Mouse (Mus musculus): ENCODE data around the gene Brd4. TPM values are rescaled to one million over a fixed set of nuclear protein-coding genes. Genes with fewer than 3 reads are reported as not detected.

The Brd4 gene
- polyA plus RNA-seq, 1 experiment from 2014 or later, result 116 TPM

DNA sequence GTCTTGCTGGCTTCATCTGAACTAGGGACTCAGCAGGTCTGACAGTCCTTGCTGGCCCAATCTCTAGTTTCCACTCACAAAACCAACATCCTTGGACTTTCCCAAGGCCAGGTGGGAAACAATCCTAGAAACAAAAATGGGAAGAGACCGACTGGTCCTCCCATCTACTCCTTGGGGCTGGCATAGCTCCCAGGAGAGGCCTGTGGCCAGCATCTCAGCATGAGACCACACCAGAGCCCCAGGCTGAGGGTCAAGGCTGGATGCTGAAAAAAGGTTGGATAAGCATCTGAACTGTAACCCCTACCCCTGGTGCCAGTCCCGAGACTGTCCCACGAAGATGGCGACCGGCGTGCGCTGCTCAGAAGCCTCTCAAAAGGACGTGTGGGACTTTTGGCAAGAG is 28.3 kb upstream of the Brd4 start:
- Histone ChIP-seq H3K36me3 (replicated peaks) (peaks cover 100% of the 10 kb centered on the region), H3K9me3 (no peaks in the 10 kb centered on the region), H3K27ac (replicated peaks) (no peak overlapping the region), H3K27me3 (replicated peaks; ENCODE audit: low read depth, poor library complexity, severe bottlenecking) (no peaks in the 10 kb centered on the region), H3K4me3 (no peak overlapping the region), H3K4me1 (no peaks in the 10 kb centered on the region)
- WGBS, result 96% methylated on average over 8 of the region's 8 CpGs
- DNase-seq (ENCODE audit: low spot score), result no peak

DNA sequence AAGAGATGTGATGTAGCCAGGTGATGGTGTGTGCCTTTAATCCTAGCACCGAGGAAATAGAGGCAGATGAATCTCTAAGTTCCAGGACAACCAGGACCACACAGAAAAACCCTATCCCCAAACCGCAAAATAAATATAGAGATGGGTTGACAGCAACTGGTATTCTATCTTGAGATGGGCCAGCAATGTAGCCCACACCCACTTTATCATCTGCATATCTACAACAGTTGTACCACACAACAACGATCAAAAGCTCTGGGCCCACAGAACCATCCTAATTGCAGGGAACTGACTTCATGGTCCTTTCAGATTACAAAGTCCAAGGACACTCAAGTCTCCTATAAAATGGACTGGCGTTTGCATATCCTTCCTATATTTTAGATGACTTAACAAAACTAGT is 23.4 kb upstream of the Brd4 start:
- H3K4me1 ChIP-seq, result no peaks in the 10 kb centered on the region
- H3K36me3 ChIP-seq (replicated peaks), result peaks cover 100% of the 10 kb centered on the region
- WGBS, result 94% methylated on average over 4 of the region's 4 CpGs

DNA sequence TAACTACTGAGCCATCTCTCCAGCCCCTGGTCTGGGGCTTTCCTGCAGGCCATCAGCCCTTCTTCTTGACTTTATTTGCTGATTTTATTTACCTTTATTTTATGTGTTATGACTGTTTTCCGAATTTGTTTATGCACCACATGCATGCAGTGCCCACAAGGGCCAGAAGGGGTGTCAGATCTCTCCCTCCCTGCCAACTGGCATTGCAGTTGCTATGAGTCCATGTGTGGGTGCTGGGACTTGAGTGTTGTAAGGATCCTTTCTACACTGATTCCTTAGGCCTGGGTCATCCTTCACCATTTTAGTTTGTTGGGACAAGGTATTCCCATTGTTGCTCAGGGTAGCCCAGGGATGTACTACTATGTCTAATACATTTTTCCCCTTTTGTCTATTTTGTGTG is 13.6 kb upstream of the Brd4 start:
- WGBS, result 84% methylated on average over 1 of the region's 1 CpGs
- Histone ChIP-seq H3K9me3 (no peaks in the 10 kb centered on the region), H3K27me3 (replicated peaks; ENCODE audit: low read depth, poor library complexity, severe bottlenecking) (no peaks in the 10 kb centered on the region), H3K4me1 (no peaks in the 10 kb centered on the region), H3K4me3 (no peak overlapping the region), H3K36me3 (replicated peaks) (peaks cover 3% of the 10 kb centered on the region), H3K27ac (replicated peaks) (no peak overlapping the region)
- no peak for DNase-seq (ENCODE audit: low spot score)

More for the DNA sequence above, 23.4 kb upstream of the Brd4 start:
- Histone ChIP-seq H3K27me3 (replicated peaks; ENCODE audit: low read depth, poor library complexity, severe bottlenecking) (no peaks in the 10 kb centered on the region), H3K9me3 (no peaks in the 10 kb centered on the region), H3K4me3 (no peak overlapping the region), H3K27ac (replicated peaks) (no peak overlapping the region)
- DNase-seq (ENCODE audit: low spot score), result no peak

DNA sequence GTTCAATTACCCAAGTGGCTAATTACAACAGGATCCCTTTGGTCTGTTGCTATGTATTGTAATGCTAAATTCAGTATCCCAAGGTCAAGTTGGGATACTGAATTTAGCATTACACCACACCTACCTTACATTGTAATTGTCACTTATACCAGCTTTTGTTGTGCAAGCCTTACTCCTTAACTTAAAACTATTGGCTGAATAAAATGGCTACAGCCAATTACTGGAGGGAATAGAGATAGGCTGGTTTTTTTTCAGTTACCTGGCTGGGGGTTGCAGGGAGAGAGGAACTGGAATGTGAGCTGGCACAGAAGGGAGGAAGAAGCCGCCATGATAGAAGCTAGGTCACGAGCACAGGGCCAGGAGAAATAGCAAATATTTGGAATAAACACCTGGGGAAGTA is 11.4 kb upstream of the Brd4 start:
- 91% methylated on average over 2 of the region's 2 CpGs for WGBS

DNA sequence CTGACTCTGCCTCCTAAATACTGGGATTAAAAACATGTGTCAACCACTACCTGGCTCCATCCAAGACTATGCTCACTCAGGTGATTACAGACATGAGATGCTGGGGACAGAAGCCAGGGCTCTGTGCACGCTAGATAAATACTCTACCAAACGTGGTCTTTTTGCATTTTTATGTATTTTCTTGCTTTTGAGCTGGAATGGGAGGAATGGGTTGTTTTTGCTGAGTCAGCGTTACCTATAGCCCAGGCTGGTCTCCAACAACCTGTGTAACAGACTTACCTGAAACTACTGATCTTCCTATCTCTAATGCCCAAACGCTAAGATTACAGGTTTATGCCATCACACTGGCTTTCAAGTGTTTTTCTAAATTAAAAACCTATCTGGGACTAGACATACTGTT is 10.6 kb upstream of the Brd4 start:
- WGBS, result 86% methylated on average over 4 of the region's 4 CpGs
- H3K27ac ChIP-seq (replicated peaks), result no peak overlapping the region
- H3K9me3 ChIP-seq, result no peaks in the 10 kb centered on the region

More for the DNA sequence above, 11.4 kb upstream of the Brd4 start:
- no peak overlapping the region for H3K27ac ChIP-seq (replicated peaks)
- no peaks in the 10 kb centered on the region for H3K4me1 ChIP-seq
- H3K36me3 ChIP-seq (replicated peaks), result no peaks in the 10 kb centered on the region
- no peak overlapping the region for H3K4me3 ChIP-seq
- no peak for DNase-seq (ENCODE audit: low spot score)
- no peaks in the 10 kb centered on the region for H3K27me3 ChIP-seq (replicated peaks; ENCODE audit: low read depth, poor library complexity, severe bottlenecking)
- H3K9me3 ChIP-seq, result no peaks in the 10 kb centered on the region

DNA sequence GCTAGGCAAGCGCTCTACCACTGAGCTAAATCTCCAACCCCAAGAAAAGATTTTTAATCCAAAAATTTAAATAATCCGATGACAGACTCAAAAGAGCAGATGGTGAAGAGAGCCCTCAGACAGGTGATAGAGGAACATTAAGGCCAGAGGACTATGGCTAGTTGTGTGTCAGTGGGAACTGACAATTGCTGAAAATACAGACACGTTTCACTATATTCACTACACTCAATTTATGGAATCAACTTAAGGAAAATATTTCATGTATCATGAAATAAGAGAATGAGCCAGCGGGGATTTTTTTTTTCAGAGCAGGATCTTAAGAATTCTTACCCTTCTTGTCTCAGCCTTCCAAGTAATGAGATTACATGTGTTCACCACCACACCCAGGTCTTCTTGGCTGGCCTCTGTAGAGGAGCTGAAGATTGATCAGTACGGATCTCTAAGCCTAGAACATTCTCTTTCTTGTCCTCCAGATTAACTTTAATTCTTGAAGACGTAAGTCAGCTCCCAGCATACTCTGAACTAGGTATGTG is 682 bp upstream of the Brd4 start:
- WGBS, result 57% methylated on average over 6 of the region's 6 CpGs
- peak overlapping the region; percentile 99 for H3K27ac ChIP-seq (replicated peaks)
- no peaks in the 10 kb centered on the region; the same call in 1 of the 2 replicates for H3K36me3 ChIP-seq (replicated peaks)
- no peaks in the 10 kb centered on the region for H3K27me3 ChIP-seq (replicated peaks; ENCODE audit: low read depth, poor library complexity, severe bottlenecking)
- DNase-seq (ENCODE audit: low spot score), result no peak
- no peaks in the 10 kb centered on the region for H3K9me3 ChIP-seq
- H3K4me3 ChIP-seq, result peak overlapping the region; percentile 67
- H3K4me1 ChIP-seq, result peaks cover 26% of the 10 kb centered on the region

More for the DNA sequence above, 10.6 kb upstream of the Brd4 start:
- Histone ChIP-seq H3K27me3 (replicated peaks; ENCODE audit: low read depth, poor library complexity, severe bottlenecking) (no peaks in the 10 kb centered on the region), H3K4me3 (no peak overlapping the region), H3K4me1 (no peaks in the 10 kb centered on the region), H3K36me3 (replicated peaks) (no peaks in the 10 kb centered on the region)
- no peak for DNase-seq (ENCODE audit: low spot score)

DNA sequence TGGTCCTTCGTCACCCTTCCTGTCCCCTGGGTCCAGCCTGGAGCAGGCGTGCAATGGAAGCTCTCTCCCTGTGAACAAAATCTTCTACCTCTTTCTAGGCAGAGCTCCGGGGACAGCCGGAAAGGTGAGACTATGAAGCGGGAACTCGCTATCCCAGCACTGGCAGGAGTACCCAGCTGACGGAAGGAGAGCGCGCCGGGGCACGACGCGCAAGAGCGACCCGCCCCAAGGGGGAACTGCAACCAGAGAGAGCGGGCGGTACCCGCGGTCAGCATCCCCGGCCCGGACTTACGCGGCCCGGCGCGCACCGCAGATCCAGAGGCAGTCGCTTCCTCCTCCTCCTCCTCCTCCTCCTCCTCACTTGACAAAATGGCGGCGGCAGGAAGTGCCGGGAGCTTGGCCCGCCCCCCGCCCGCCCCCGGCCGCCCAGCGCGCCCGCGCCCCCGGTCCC is 726 bp downstream of the Brd4 start:
- WGBS, result 0% methylated on average over 37 of the region's 41 CpGs
- H3K27ac ChIP-seq (replicated peaks), result peak overlapping the region; percentile 99
- peak overlapping the region; percentile 67 for H3K4me3 ChIP-seq
- no peaks in the 10 kb centered on the region for H3K27me3 ChIP-seq (replicated peaks; ENCODE audit: low read depth, poor library complexity, severe bottlenecking)
- peak; percentile 80 for DNase-seq (ENCODE audit: low spot score)
- peaks cover 4% of the 10 kb centered on the region for H3K36me3 ChIP-seq (replicated peaks)
- peaks cover 26% of the 10 kb centered on the region for H3K4me1 ChIP-seq
- no peaks in the 10 kb centered on the region for H3K9me3 ChIP-seq

DNA sequence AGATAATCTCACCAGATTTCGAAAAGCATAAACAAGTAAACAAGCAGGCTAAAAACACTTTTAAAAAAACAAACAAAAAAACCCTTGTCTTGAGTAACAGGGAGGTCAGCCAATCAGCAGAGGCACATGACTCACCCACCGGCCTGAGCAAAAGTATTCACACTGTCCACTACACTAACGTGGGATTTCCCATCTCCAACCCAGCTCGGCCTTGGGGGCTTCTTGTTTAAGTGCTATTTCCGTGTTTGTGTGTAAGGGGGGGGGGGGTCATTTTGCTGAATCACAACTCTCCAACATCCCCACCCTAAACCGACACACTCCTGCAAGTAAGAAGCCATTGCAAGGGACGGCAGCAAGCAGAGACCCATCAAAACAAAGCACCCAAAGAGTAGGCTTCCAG is 1.2 kb downstream of the Brd4 start:
- DNase-seq (ENCODE audit: low spot score), result no peak
- H3K9me3 ChIP-seq, result no peaks in the 10 kb centered on the region
- no peaks in the 10 kb centered on the region for H3K27me3 ChIP-seq (replicated peaks; ENCODE audit: low read depth, poor library complexity, severe bottlenecking)
- peaks cover 4% of the 10 kb centered on the region for H3K36me3 ChIP-seq (replicated peaks)
- whole genome bisulfite sequencing, result 10% methylated on average over 7 of the region's 7 CpGs
- peaks cover 26% of the 10 kb centered on the region for H3K4me1 ChIP-seq
- peak overlapping the region; percentile 67 for H3K4me3 ChIP-seq
- peak overlapping the region; percentile 99 for H3K27ac ChIP-seq (replicated peaks)

DNA sequence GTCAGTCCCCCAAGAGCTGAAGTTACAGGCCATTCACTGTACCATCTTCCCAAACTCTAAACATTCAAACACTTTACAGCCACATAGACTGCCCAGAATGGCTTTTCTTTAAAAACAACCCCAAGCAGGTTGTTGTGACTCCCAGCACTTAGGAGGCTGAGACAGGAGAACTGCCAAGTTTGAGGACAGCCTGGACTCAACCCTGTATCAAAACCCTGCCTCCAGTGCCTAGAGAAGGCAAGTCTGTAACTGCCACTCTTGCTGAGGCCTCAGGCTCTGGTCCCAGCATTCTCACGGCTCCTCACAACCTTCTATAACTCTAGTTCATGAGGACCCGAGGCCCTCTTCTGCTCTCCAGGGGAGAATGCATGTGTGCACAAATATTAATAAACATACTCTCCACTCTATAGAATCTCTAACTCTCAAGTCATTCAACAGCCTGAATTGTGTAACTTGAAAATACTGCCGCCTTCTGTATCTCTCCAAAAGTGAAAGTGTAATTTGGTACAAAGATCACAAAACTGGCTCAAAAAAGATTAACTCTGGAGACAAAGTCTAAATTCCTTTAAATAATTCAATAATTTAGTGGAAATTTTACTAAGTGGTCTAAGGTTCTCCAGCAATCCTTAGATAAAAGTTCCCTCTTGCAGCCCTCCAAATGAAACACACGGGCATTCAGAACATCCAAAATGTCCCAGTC is 2.8 kb downstream of the Brd4 start:
- H3K4me1 ChIP-seq, result peaks cover 26% of the 10 kb centered on the region
- no peak for DNase-seq (ENCODE audit: low spot score)
- H3K4me3 ChIP-seq, result no peak overlapping the region
- H3K27me3 ChIP-seq (replicated peaks; ENCODE audit: low read depth, poor library complexity, severe bottlenecking), result no peaks in the 10 kb centered on the region
- 86% methylated on average over 4 of the region's 4 CpGs for WGBS
- H3K9me3 ChIP-seq, result no peaks in the 10 kb centered on the region
- peaks cover 6% of the 10 kb centered on the region for H3K36me3 ChIP-seq (replicated peaks)
- no peak overlapping the region for H3K27ac ChIP-seq (replicated peaks)

DNA sequence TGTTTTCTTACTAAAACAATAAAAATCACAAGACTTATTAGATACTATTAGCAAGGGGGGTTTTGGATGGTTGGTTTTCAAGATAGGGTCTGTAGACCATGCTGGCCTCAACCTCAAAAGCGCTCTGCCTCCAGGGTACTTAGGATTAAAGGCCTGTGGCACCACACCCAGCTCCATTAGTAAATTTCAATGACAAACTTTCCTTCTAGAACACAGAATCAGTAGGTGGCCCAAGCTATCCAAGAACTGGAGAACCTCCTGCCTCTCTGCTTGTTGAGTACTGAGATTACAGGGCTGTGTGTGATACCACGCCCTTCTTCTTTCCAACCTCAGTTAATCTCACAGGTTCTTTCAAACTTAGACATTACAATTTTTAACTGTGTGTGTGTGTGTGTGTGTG is 3.4 kb downstream of the Brd4 start:
- Histone ChIP-seq H3K9me3 (no peaks in the 10 kb centered on the region), H3K27ac (replicated peaks) (no peak overlapping the region), H3K4me1 (peaks cover 26% of the 10 kb centered on the region), H3K36me3 (replicated peaks) (peaks cover 9% of the 10 kb centered on the region), H3K27me3 (replicated peaks; ENCODE audit: low read depth, poor library complexity, severe bottlenecking) (no peaks in the 10 kb centered on the region), H3K4me3 (no peak overlapping the region)
- 98% methylated on average over 2 of the region's 2 CpGs for whole genome bisulfite sequencing
- no peak for DNase-seq (ENCODE audit: low spot score)

DNA sequence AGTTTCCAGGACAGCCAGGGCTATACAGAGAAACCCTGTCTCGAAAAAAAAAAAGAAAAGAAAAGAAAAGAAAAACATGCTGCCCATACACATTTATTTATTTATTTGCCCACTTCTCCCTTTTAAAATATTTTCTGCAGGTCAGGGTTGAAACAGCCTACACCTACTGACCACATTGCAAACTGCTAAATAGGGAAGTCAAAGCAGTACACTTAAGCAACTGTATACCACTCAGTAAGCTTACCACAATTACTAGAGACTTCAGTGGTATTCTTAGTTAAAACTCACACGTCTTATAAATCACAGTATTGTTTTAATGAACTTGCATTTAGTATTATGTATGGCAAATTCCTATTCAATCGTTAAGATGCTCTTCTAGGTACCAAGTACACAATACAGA is 3.9 kb downstream of the Brd4 start:
- WGBS, result 92% methylated on average over 3 of the region's 3 CpGs
- Histone ChIP-seq H3K27ac (replicated peaks) (no peak overlapping the region), H3K9me3 (no peaks in the 10 kb centered on the region), H3K4me1 (peaks cover 26% of the 10 kb centered on the region), H3K27me3 (replicated peaks; ENCODE audit: low read depth, poor library complexity, severe bottlenecking) (no peaks in the 10 kb centered on the region), H3K4me3 (no peak overlapping the region), H3K36me3 (replicated peaks) (peaks cover 9% of the 10 kb centered on the region)
- no peak for DNase-seq (ENCODE audit: low spot score)

DNA sequence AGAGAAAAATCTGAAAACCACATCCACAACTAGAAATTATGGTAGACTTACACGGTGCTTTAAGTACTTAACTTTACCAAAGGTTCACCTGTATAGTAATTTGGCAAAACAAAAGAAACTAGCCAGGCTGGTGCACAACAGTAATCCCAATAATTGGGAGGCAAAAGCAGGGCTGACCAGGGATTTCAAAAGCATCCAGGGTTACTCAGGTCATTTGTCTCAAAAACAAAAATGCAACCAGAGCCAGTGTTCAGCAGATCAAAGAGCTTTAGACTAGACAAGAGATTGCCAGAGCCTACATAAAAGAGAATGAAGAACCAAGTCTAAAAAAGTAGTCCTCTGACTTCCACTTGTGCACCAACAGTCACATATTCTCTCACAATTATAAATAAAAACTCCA is 7.3 kb downstream of the Brd4 start:
- Histone ChIP-seq H3K4me1 (peaks cover 9% of the 10 kb centered on the region), H3K36me3 (replicated peaks) (peaks cover 15% of the 10 kb centered on the region), H3K27ac (replicated peaks) (no peak overlapping the region), H3K9me3 (no peaks in the 10 kb centered on the region), H3K27me3 (replicated peaks; ENCODE audit: low read depth, poor library complexity, severe bottlenecking) (no peaks in the 10 kb centered on the region), H3K4me3 (no peak overlapping the region)
- DNase-seq (ENCODE audit: low spot score), result no peak
- WGBS, result 91% methylated on average over 1 of the region's 1 CpGs

DNA sequence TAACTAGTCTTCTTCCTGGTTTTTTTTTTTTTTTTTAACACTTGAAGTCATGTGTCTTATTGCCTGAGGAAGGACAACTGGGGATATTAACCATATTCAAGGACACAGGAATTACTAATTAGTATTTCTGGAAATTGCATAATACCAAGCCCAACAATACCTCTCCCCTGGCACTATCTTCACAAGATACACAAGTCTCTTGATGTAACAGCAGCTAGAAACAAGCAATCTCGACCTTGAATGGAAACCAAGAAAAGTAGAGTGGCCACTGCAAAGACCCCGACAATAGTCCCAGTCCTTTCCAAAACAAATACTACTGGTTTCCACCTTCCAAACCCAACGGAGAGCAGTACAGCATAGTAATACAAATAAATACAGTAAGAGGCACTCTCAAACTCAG is 9.0 kb downstream of the Brd4 start:
- peaks cover 21% of the 10 kb centered on the region for H3K36me3 ChIP-seq (replicated peaks)
- no peak overlapping the region for H3K4me3 ChIP-seq
- H3K9me3 ChIP-seq, result no peaks in the 10 kb centered on the region
- H3K4me1 ChIP-seq, result no peaks in the 10 kb centered on the region
- DNase-seq (ENCODE audit: low spot score), result no peak
- H3K27ac ChIP-seq (replicated peaks), result no peak overlapping the region
- WGBS, result 88% methylated on average over 3 of the region's 3 CpGs
- H3K27me3 ChIP-seq (replicated peaks; ENCODE audit: low read depth, poor library complexity, severe bottlenecking), result no peaks in the 10 kb centered on the region

All from embryonic facial prominence, embryonic 10.5 days (tissue).